Mouse (Mus musculus): ENCODE results near the gene Amotl2.

GRCm38 (mm10) chr9:102729093-102729845 is 12.8 kb downstream of the Amotl2 start:
- TF ChIP-seq POLR2A (IDR thresholded peaks at IDR 0.05; ENCODE audit: borderline replicate concordance, extremely low read depth, insufficient read depth, insufficient read length, poor library complexity, severe bottlenecking) (no peak), CTCF (IDR thresholded peaks at IDR 0.05; ENCODE audit: borderline replicate concordance, extremely low read depth, insufficient read depth, insufficient read length) (no peak)

Measured in brain, embryonic 14.5 days (tissue).